Mouse (Mus musculus) heart, postnatal 0 days (tissue): ENCODE results near the gene Abca4. TPM values are rescaled to one million over a fixed set of nuclear protein-coding genes. Genes with fewer than 3 reads are reported as not detected.

Experiments used
- ATAC-seq: fragments of 200-750 bp; cut with Nextera tagmentation; 2 replicates; pipeline ENCODE4 v1.8.0; 2017; ENCODE audit warnings: low read depth, moderate number of reproducible peaks, moderate library complexity; ENCODE audit not compliant: insufficient read depth
- DNase-seq: peaks from one replicate; pipeline ENCODE4 v3.0.0-alpha.2; 2016; ENCODE audit warnings: low spot score
- H3K27ac ChIP-seq: fragments of 300-500 bp; sonication (generic); 2 replicates; pipeline ENCODE4 v1.5.1; 2014; ENCODE audit warnings: low read depth, mild to moderate bottlenecking
- H3K27me3 ChIP-seq: fragments of 300-500 bp; sonication (generic); 2 replicates; pipeline ENCODE4 v1.6.1; 2014; ENCODE audit warnings: low read length, mixed read lengths; ENCODE audit not compliant: control insufficient read depth, insufficient read depth
- H3K36me3 ChIP-seq: fragments of 300-500 bp; sonication (generic); replicated peaks from 2 replicates; pipeline ENCODE4 v1.6.1; 2014; ENCODE audit warnings: low read length, mixed read lengths; ENCODE audit not compliant: control insufficient read depth, insufficient read depth
- H3K4me1 ChIP-seq: fragments of 300-500 bp; sonication (generic); 2 replicates; pipeline ENCODE4 v1.6.1; 2014; ENCODE audit warnings: antibody characterized with exemption; ENCODE audit not compliant: control insufficient read depth, insufficient read depth
- H3K4me2 ChIP-seq: fragments of 300-500 bp; sonication (generic); 2 replicates; pipeline ENCODE4 v1.6.1; 2014; ENCODE audit warnings: low read depth, mild to moderate bottlenecking, low read length, moderate library complexity
- H3K4me3 ChIP-seq: fragments of 300-500 bp; sonication (generic); 2 replicates; pipeline ENCODE4 v1.5.1; 2014; ENCODE audit warnings: low read depth, low read length
- H3K9ac ChIP-seq: fragments of 300-500 bp; sonication (generic); replicated peaks from 2 replicates; pipeline ENCODE4 v1.6.1; 2014; ENCODE audit warnings: low read depth, low read length, mixed read lengths
- H3K9me3 ChIP-seq: fragments of 300-500 bp; sonication (generic); replicated peaks from 2 replicates; pipeline ENCODE4 v1.6.1; 2016; ENCODE audit warnings: low read length; ENCODE audit not compliant: control insufficient read depth
- CTCF ChIP-seq: IDR thresholded peaks from 2 replicates; pipeline ENCODE4 v1.5.1; 2016; ENCODE audit warnings: antibody characterized with exemption, control low read depth, low read depth
- EP300 ChIP-seq: IDR thresholded peaks from 2 replicates; pipeline ENCODE4 v1.6.1; 2016; ENCODE audit warnings: antibody characterized with exemption, low read depth
- WGBS: fragments of 180-500 bp; shearing (Covaris S2); extraction: QIAGEN DNeasy Blood & Tissue Kit; methylation state at CpG from one replicate; pipeline ENCODE4 v1.1.7; 2014; 5-methylcytosine and 5-hydroxymethylcytosine counted together
- polyA plus RNA-seq: library from polyadenylated mRNA; unstranded; fragments of >200 nt; fragmentation: Nextera tagmentation; extraction: Ambion mirVana; gene quantifications from 2 replicates; pipeline ENCODE4 v1.2.1, GENCODE M21; 2015
- total RNA-seq: library from RNA; depleted of rRNA; stranded (reverse); fragments of >200 nt; gene quantifications from 2 replicates; pipeline ENCODE4 v1.2.3, GENCODE M21; 2014; ENCODE audit warnings: low replicate concordance

Gene Abca4
- total and polyA plus RNA-seq, 2 experiments from 2014 or later: 5.7 to 21.9 TPM

DNA sequence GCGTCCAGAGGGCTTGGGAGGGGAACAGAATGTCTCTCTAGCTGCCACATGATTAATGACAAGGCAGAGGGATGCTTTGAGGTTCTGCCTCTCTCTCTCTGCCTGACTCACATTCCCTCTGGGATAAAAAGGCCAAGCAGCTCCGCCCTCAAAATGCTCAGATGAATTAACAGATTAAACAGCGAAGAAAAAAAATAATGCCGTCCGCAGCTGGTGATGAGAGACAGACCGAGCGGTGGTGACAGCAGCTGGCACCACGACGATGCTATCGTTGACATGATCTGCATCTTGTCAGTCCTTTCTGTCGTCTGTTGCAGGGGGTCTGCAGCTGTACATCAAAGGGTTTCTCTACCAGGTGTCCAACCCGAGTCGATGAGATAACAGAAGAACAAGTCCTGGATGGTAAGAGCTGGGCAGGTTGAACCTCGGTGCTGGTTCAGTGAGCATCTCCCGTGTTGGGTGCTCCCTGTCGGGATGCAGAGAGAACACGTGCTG lies 84.8 kb downstream of the Abca4 start:
- DNase-seq (peak; percentile 8), ATAC-seq (no peak)
- Histone ChIP-seq H3K27me3 (no peaks in the 10 kb centered on the region), H3K4me3 (no peak overlapping the region), H3K4me2 (no peak overlapping the region), H3K9ac (no peak overlapping the region), H3K27ac (no peak overlapping the region), H3K4me1 (peaks cover 55% of the 10 kb centered on the region), H3K36me3 (no peaks in the 10 kb centered on the region), H3K9me3 (no peaks in the 10 kb centered on the region)
- WGBS: 29% methylated on average over 17 of the region's 17 CpGs
- TF ChIP-seq CTCF (no peak), EP300 (no peak)

GRCm38 (mm10) chr3:122130771-122131170 lies 86.5 kb downstream of the Abca4 start:
- Histone ChIP-seq H3K9me3 (no peaks in the 10 kb centered on the region), H3K4me3 (no peak overlapping the region), H3K9ac (no peak overlapping the region), H3K4me1 (peaks cover 59% of the 10 kb centered on the region), H3K27ac (peak overlapping the region; percentile 84), H3K4me2 (no peak overlapping the region), H3K36me3 (no peaks in the 10 kb centered on the region), H3K27me3 (no peaks in the 10 kb centered on the region)
- peak; percentile 83 for DNase-seq
- TF ChIP-seq CTCF (no peak), EP300 (peak; percentile 92)
- peak; percentile 84 for ATAC-seq
- 11% methylated on average over 4 of the region's 4 CpGs for WGBS

GRCm38 (mm10) chr3:122131633-122132032 lies 87.4 kb downstream of the Abca4 start:
- peak; percentile 61 for DNase-seq
- H3K4me3 ChIP-seq: no peak overlapping the region
- no peaks in the 10 kb centered on the region for H3K36me3 ChIP-seq
- H3K4me2 ChIP-seq: no peak overlapping the region
- no peak overlapping the region for H3K9ac ChIP-seq
- peaks cover 59% of the 10 kb centered on the region for H3K4me1 ChIP-seq
- peak; percentile 27; the same call in 1 of the 2 replicates for ATAC-seq
- no peaks in the 10 kb centered on the region for H3K27me3 ChIP-seq
- 16% methylated on average over 3 of the region's 3 CpGs for WGBS
- no peak for TF ChIP-seq EP300
- peak overlapping the region; percentile 84 for H3K27ac ChIP-seq
- H3K9me3 ChIP-seq: no peaks in the 10 kb centered on the region

DNA sequence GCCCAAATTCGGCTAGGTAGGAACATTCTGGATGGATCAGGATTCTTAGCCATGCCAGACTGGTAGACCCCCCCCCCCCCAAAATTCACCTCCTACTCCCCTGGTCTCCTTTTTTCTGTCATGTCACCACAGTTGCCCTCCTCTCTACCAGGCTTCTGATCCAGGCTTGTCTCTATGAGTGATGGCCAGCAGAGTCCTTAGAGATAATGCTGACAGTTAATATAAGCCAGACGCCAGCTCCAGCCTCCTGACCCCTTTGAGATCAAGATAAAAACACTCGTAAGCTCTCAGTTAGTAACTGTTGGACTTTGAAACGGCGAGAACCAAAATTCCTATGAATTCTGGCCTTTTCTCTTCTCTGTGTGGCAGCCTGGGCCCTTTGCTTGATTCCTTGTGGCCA lies 89.0 kb downstream of the Abca4 start:
- Histone ChIP-seq H3K9me3 (no peaks in the 10 kb centered on the region), H3K4me3 (no peak overlapping the region), H3K4me2 (no peak overlapping the region), H3K27me3 (no peaks in the 10 kb centered on the region), H3K4me1 (peaks cover 59% of the 10 kb centered on the region), H3K27ac (peak overlapping the region; percentile 84), H3K9ac (no peak overlapping the region), H3K36me3 (no peaks in the 10 kb centered on the region; the same call in 1 of the 2 replicates)
- 23% methylated on average over 5 of the region's 5 CpGs for WGBS
- DNase-seq (no peak), ATAC-seq (no peak)
- TF ChIP-seq CTCF (no peak), EP300 (peak; percentile 84)

GRCm38 (mm10) chr3:122133840-122134239 lies 89.6 kb downstream of the Abca4 start:
- Histone ChIP-seq H3K4me2 (no peak overlapping the region), H3K4me1 (peaks cover 53% of the 10 kb centered on the region)

More at GRCm38 (mm10) chr3:122133840-122134239, 89.6 kb downstream of the Abca4 start:
- Histone ChIP-seq H3K9ac (no peak overlapping the region), H3K27me3 (no peaks in the 10 kb centered on the region), H3K36me3 (no peaks in the 10 kb centered on the region; the same call in 1 of the 2 replicates), H3K9me3 (no peaks in the 10 kb centered on the region), H3K4me3 (no peak overlapping the region), H3K27ac (peak overlapping the region; percentile 84)
- ATAC-seq: no peak
- 28% methylated on average over 6 of the region's 6 CpGs for WGBS
- TF ChIP-seq CTCF (no peak), EP300 (no peak)
- DNase-seq: peak; percentile 46
